Mouse (Mus musculus) v-Abl transformed pro-B cells (cell line): ENCODE measurements at regions not wholly inside any gene's neighbourhood (a gene's known extent, or its start where the extent isn't known, plus 50 kb on each side); places are given as distances from the start of the nearest gene placed in this dataset.

ENCODE experiments used
- in situ Hi-C, 2 experiments: fragments of 400-800 bp; cut with MboI; formaldehyde crosslinking; loops; one replicate each; pipeline ENCODE4 v1.15.1; 2025; ENCODE audit not compliant: unreplicated experiment in 2 of 2

DNA sequence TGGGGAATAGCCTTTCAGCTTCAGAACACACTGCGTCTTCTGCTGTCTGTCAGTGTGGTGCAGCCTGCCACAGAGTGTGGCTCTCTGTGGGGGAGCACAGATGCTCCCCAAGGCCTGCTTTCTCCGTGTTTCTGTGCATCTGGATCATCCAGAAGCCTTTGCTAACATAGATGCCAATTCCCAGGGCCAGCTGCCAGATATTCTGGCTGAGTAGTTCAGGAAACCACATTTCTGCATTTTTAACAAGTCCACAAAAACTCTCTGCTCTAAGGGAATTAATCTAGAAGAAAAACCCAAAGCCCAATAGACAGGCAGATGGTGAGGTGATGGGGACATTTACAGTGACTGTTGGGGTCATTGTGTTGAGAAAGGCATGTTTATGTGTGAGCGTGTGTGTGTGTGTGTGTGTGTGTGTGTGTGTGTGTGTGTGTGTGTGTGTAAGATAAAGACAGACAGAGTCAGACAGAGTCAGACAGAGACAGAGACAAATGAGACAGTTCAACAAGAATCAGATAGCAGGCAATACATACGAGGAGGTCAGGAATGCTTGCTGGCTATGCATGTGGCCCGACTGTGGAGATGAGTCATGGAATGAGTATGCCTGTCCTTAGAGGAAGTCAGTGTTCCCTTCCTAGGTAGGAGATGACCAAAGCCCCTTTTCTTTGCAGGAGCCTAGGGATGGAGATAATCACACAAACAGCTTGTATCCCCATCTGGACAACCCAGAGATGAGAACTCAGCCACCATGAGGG is 176.3 kb upstream of the Spaca1 start:
- in situ Hi-C loops = no loop called here

DNA sequence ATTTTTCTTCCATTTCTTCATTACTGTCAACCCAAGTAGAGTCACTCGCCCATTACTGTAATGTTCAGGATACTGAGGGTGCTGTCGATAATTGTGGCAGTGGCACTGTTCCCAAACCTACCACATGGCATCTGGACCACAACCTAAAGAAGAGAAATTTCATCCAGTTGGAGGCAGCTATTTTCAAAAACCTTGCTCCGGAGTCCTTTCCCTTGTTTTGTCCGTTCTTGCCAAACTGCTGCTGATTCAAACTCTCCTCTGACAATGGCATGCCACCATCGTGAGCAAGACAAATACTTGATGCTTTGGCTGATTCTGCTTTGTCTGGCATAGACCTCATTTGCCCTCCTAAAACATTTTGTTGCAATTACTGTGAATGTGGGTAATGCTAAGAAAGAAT is 176.9 kb upstream of the Spaca1 start:
- in situ Hi-C loops = no loop called here

DNA sequence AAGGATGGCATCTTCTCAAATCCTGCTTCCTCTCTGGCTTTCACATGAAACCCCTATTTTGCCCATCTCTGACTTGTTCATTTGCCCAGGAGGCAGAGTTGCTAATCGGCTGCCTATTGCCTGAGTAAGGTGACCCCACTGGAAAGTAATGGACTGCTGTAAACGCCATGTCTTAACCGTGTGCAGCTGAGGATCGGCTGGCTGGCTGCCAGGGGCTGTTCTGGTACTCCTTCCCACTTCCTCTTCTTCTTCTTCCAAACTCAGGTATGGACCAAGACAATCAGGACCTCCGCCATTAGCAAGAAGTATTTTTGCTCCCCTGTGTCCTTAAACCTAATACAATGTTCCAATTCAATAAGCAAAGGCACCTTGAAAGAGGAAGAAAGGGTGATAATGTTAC is 177.6 kb upstream of the Spaca1 start:
- in situ Hi-C loops = no loop called here

DNA sequence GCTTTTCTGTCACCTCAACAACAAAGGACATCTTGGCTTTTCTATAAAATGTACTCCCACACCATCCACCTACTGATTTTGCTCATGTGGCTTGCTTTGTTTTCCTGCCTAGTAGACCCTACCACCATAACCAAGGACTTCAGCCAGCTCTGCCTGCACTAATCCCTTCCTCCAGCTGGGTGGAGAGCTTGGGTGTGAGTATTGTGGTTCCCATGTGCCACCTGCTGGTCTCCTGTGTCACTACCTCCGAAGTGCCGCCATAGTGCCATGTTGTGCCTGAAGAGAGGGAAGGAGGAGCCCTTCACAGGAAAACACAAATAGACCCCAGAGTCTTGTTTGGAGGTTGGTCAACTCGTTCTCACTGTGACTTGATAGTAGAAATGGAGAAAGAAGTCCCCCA is 181.3 kb upstream of the Spaca1 start:
- in situ Hi-C loops = loop anchor here in 1 of 2 experiments (5.0 kb wide), 1 partner anchor 829 kb away; no protein-coding TSS in a partner anchor

DNA sequence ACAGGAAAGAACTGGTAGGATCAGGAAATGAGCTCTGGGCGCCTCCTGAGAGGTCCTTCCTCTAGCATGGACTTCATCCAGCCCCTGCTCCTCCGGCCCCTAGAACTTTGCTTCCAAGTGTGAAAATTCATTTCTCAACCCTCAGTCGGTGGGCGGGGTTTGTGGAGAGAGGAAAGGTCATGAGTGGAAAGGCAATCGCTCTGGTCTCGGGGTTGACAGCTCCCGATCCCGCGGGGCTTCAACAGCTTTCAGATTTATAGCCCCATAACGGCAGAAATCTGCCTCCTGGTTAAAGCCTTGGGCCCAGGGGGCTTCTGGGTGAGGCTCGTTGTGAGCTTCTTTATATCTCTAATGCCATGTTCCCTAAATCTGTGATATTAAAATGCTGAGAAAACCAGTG is 184.2 kb upstream of the Spaca1 start:
- in situ Hi-C loops = loop anchor here in 1 of 2 experiments (5.0 kb wide), 1 partner anchor 832 kb away; no protein-coding TSS in a partner anchor

DNA sequence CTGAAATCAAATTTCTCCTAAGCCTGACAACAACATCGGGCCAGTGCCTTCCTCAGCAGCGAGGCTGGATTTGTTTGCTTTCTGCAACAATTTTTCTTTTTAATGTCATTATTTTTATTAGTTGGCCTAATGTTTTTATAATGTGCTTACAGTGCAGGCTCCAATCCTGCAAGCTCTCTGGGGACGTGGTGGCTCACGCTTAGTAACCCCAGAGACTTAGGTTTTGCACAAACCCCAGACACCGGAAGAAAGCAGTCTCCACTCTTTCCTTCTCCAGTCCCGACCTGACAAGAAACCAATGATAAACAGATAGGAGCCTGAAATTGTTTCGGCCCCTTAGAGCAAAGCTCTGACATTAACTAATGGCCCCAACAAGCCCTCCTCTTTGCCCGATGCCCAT is 184.7 kb upstream of the Spaca1 start:
- in situ Hi-C loops = loop anchor here in 1 of 2 experiments (5.0 kb wide), 1 partner anchor 832 kb away; no protein-coding TSS in a partner anchor

DNA sequence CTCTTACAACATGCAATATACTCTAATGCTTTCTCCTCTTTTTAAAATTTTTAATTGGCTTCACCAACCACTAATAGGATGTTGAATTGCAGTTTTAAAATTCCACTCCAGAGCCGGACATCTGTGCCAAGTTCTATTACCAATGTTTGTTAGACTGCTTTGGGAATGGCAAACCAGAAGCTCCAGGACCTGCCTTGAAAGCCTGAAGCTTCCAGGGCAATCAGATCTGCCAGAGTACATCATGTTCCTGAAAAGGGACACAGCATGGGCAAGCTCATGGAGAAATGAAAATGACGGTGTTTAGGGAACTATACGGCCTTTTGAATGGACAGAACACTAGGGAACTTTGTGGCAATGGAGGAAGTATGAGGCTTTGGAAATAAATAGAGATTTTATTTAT is 187.8 kb upstream of the Spaca1 start:
- in situ Hi-C loops = no loop called here

DNA sequence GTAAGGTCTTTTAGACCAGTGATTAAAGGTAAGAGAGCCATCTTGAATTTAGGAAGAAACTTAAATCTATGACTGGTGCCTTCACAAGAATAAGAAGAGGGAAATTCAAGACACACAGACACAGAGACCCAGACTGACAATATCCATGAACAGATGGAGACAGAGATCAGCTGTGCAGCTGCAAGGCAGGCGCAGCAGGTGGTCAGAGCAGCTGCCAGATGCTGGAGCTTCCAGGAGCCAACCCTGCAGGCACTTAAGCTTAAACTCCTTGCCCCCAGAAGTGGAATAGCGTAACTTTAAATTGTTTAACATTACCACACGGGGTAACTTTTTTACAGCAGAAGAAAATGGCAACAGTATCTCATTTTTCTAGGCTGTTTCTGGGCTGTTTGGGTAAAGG is 189.6 kb upstream of the Spaca1 start:
- in situ Hi-C loops = no loop called here

DNA sequence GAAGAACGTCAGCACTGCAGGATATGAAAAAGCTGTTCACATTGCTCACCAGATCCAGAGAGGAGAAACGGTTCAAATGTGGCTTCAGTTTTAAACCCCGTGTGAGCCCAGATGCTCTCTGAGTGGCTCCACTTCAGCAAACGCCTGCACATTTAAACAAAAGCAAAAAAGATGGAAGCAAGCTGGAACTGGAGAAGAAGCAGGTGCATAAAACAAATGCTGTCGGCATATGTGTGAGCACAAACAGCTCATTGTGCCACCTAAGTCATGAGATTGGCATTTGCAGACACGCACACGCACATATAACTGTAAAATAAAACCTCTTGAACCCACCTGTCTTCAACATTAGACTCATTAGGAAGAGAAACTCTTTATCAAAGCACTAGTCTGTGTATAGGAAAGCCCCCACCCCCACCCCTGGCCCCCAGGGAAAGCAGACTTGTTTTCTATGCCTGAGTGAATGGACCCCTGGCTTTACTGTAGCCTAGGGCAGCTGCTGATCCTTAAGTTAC is 191.1 kb upstream of the Spaca1 start:
- in situ Hi-C loops = no loop called here

DNA sequence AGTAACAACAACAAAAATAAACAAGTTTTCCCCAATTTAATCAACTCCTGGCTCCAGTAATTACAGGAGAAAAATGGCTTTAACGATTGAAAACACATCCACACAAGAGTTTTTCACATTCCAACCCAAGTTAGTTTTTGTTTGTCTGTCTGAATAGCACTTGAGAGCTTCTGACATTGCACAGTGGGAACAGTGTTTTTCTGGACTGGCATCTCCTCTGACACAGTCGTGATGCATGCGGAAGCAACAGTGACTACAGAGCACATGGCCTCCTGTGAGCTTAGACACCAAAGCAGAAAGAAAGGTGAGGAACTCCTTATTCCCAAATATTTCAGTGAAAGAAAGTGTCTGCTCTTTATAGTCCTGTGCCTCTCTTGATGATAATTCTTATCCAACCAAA is 191.7 kb upstream of the Spaca1 start:
- in situ Hi-C loops = no loop called here

DNA sequence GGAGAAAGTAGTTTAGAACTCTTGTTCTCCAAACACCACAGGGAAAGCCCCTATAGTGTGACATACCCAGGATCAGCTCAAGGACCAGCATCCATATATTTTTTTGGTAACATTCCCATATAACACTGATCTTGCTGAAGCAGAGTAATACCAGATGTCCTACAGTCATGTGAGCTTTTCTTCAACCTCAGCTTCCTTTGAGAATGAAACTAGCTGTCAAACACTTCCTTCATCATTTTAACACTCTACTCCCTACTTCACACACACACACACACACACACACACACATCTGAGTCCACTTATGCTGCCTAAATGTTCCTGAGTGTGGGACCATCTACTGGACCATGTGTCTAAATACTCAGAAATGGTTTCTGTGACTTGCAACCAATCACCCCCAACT is 209.5 kb upstream of the Spaca1 start:
- in situ Hi-C loops = no loop called here

DNA sequence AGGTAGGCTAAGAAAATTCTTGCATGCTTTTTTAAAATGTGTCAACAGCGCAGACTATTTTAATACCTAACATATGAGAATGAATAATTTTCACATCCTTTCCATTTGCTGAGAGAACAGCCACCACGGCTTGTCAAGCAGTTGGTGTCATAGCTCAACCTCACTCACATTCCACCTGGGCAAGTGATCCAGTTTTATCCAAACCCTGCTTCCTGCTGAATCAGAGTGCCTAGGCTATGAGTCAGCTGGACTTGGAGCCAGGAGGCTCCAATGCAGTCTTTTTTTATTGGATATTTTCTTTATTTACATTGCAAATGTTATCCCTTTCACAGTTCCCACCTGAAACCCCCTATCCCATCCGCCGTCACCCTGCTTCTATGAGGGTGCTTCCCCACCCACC is 210.5 kb upstream of the Spaca1 start:
- in situ Hi-C loops = no loop called here

DNA sequence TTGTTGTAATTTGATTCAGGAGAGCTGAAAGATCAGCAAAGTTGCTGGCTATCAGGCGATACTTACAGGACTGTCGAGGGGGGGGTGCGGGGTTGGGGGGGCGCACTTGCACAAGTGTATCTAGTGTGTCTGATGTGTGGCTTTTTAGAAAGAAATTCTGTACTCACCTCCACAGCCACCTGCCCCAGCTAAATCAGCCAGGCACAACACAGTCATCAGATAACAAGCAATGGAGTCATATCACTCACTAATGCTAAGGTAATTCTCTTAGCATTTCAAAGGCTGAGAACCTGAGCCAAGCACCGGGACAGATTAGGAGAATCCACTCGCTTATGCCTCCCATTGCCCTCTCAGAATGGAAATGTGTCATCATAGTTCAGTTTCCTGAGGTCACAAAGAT is 211.8 kb upstream of the Spaca1 start:
- in situ Hi-C loops = no loop called here

DNA sequence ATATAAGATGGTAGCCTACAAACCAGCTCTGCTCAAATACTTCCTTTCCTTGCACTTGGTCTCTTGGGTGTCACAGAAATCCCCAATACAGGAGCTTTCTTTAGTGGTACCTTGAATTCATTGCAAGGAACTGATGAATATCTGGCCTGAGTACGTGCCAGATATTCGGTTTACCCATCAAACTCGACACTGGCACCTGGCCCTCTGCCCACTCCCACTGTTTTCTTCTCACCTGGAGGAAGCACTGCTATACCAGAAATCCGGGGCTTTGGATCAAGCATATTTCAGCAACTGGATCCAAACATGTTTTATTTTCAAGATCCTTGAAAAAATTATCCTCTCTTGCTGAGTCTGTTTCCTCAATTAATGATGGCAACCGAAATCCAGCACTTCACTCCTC is 214.4 kb upstream of the Spaca1 start:
- in situ Hi-C loops = no loop called here

DNA sequence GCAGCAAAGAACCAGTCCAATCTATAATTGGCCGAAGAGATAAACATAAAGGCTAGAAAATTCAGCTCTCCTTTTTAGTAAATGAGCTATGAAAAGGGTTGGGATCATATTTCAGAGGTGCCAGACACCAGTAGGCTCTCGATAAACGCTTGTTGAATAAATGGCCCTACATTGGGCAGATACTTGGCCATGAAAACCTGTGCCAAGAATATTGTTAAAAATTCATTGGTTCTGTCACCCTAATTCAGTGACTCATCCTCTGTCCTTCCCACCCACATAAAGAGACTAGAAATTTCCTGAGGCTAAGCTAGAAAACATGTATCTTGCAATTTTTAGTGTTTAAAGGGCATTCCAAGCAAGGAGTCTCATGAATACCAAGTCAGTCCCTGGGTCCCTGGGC is 224.3 kb upstream of the Spaca1 start:
- in situ Hi-C loops = no loop called here

DNA sequence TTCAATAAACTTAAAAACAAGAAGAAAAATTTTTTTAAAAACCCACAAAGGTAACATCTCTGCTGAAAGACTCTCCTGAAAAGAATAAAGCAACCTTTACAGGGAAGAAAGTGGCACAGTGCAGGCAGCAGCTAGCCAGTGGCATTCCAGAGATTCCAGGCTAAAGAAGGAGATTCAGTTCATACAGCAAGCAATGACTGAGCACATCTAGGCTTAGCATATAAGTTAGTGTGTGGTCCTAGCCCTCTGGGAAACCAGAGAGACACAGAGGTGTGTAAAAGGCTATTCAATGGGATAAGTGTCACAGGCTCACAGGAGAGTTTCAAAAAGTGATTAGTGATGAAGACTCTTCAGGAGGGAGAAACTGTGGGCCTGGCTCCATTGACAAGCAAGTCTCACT is 225.4 kb upstream of the Spaca1 start:
- in situ Hi-C loops = no loop called here

DNA sequence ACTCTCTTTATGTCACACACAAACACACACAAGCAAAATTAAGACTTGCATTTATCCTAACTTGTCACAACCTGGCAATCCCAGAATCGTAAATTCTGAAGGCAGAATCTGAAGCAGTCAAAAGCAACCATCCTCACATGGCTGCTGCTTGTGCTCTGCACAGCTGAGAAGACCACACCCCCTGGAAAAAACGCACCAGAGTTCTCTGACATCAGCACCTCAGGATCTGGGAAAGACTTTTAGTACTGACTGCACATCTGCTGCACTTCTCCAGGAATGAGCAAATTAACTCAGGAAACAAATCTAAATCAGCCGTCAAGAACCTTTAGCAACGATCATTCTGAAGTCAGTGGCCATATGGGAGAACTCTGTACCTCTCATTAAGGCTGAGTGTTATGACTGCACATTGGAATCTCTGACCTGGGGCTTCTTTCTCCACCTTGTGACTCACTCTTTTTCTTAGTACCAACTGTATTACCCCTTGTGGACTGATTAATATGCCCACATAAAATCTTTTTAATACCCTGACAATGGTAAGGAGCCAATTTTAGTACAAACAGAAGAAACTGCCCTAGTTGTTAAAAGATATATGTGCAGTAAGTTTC is 248.1 kb upstream of the Akirin2 start:
- in situ Hi-C loops = no loop called here

DNA sequence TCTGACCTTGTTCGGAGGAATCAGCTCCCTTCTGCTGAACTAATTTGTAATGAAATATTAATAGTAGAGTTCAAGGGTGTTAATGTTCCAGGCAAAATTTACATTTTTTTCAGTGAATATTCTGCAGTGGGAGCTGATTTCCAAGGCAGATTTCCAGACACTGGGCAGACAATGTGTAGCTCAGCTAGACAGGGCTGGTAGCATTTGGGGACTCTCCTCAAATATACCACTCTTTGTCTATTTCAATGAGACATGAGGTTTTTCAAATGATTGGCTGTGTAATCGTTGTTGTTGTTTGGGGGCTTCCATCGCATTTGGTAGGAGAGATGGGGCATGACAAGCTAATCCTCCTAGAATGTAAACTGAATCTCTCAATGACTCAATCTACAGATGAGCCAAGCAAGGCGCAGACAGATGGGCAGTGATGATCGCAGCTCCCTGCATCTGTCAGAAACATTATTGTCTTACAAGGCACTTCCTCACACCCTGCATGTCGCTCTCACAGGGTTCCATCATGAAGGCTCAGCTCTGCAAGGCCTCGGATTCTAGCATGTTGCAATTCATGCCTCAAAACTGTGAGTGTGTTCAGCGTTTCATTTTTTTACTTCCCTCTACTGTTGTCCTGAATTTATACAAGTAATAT is 241.7 kb upstream of the Akirin2 start:
- in situ Hi-C loops = no loop called here

DNA sequence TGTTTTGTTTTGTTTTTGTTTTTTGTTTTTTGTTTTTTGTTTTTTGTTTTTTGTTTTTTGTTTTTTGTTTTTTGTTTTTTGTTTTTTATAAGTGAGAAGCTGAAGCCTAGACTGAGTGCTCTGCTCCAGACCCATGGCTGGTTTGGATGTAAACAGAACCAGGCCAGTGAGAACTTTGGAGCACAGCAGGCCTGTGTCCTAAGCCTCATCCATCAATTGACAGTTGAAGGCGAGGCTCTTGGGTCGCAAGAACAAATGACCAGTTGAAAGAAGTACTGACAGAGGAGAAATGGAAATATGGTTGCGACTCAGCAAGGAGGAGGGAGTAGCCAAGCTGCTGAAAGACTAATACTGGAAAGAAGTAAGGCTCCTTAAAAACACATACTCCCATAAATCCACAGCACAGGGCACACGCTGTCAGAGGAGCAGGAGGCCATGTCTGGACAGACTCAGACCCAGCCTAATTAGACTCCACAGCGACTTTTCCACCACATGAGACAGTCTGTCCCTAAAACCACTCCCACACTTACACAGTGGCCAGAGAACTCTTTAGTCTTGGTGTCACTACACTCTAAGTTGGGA is 240.6 kb upstream of the Akirin2 start:
- in situ Hi-C loops = no loop called here

DNA sequence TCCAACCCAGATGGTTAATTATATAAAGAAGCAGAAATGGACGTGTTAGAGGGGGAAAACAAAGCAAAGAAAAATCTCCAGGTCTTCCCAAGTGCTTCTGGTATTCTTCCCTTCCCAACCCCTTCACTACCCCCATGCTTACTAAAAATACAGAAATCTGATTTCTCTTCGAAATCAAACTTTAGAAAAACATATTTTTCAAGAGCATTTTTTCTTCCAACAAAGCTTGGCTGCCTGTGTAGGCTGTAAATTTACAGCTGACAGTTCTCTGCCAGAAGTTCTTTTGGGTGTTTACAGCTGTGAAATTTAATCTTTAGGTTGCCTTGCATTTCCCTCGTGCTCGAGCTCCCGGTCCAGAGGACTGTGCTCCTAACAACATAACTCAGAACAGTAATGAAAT is 234.9 kb upstream of the Akirin2 start:
- in situ Hi-C loops = no loop called here

DNA sequence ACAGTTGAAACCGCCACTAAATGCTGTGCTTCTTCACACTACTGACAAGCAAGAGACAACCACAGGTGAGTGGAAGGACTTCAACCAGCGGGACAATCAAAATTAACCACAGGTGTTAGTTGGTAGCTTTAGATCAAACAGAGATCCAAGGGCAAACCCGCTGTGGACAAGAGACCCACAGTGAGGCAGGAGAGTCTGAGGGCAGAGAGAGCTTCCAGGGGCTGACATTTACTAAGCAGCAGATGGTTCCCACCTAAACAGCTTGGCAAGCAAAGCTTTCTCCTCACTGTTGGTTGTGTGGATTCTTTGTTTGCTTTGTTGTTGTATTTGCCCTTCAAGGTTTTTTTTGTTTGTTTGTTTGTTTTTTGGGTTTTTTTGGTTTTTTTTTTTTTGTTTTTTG is 227.9 kb upstream of the Akirin2 start:
- in situ Hi-C loops = no loop called here
